Mouse (Mus musculus): ENCODE measurements around the gene Efna5. TPM values are rescaled to one million over a fixed set of nuclear protein-coding genes. Genes with fewer than 3 reads are reported as not detected.

Efna5 gene
- total RNA-seq, 2 experiments from 2014 or later = 16.2 to 18.2 TPM

- no peak for DNase-seq (ENCODE audit: low spot score in 2 of 2)
Observed at GRCm38 (mm10) chr17:62789291-62790290, 91.5 kb downstream of the Efna5 start.

GRCm38 (mm10) chr17:62788783-62789182 lies 92.3 kb downstream of the Efna5 start:
- DNase-seq (ENCODE audit: low spot score in 2 of 2) = no peak

- no peak for DNase-seq (ENCODE audit: low spot score in 2 of 2)
Observed at GRCm38 (mm10) chr17:62787855-62788254, 93.3 kb downstream of the Efna5 start.

- no peak for DNase-seq (ENCODE audit: low spot score in 2 of 2)
Observed at GRCm38 (mm10) chr17:62786602-62786907, 94.6 kb downstream of the Efna5 start.

- no peak for DNase-seq (ENCODE audit: low spot score in 2 of 2)
Observed at GRCm38 (mm10) chr17:62785781-62786601, 95.1 kb downstream of the Efna5 start.

- DNase-seq (ENCODE audit: low spot score in 2 of 2) = no peak
Observed at GRCm38 (mm10) chr17:62784274-62785171, 96.6 kb downstream of the Efna5 start.

- peak; percentile 68 to 71 for DNase-seq (ENCODE audit: low spot score in 2 of 2)
Observed at GRCm38 (mm10) chr17:62783524-62784273, 97.4 kb downstream of the Efna5 start.

- no peak for DNase-seq (ENCODE audit: low spot score in 2 of 2)
Observed at GRCm38 (mm10) chr17:62782826-62783404, 98.2 kb downstream of the Efna5 start.

- no peak for DNase-seq (ENCODE audit: low spot score in 2 of 2)
Observed at GRCm38 (mm10) chr17:62781120-62781519, 100.0 kb downstream of the Efna5 start.

GRCm38 (mm10) chr17:62777858-62778564 lies 103.1 kb downstream of the Efna5 start:
- no peak for DNase-seq (ENCODE audit: low spot score in 2 of 2)

- DNase-seq (ENCODE audit: low spot score in 2 of 2) = no peak
Observed at GRCm38 (mm10) chr17:62776710-62777109, 104.4 kb downstream of the Efna5 start.

GRCm38 (mm10) chr17:62775976-62776375 lies 105.1 kb downstream of the Efna5 start:
- no peak for DNase-seq (ENCODE audit: low spot score in 2 of 2)

- DNase-seq (ENCODE audit: low spot score in 2 of 2) = no peak
Observed at GRCm38 (mm10) chr17:62775401-62775800, 105.7 kb downstream of the Efna5 start.

- DNase-seq (ENCODE audit: low spot score in 2 of 2) = no peak
Observed at GRCm38 (mm10) chr17:62774749-62775148, 106.4 kb downstream of the Efna5 start.

GRCm38 (mm10) chr17:62766705-62767104 lies 114.4 kb downstream of the Efna5 start:
- no peak for DNase-seq (ENCODE audit: low spot score in 2 of 2)

GRCm38 (mm10) chr17:62765165-62765564 lies 116.0 kb downstream of the Efna5 start:
- DNase-seq (ENCODE audit: low spot score in 2 of 2) = no peak

- no peak for DNase-seq (ENCODE audit: low spot score in 2 of 2)
Observed at GRCm38 (mm10) chr17:62756951-62757350, 124.2 kb downstream of the Efna5 start.

- no peak for DNase-seq (ENCODE audit: low spot score in 2 of 2)
Observed at GRCm38 (mm10) chr17:62755635-62756034, 125.5 kb downstream of the Efna5 start.

GRCm38 (mm10) chr17:62754638-62755037 lies 126.5 kb downstream of the Efna5 start:
- DNase-seq (ENCODE audit: low spot score in 2 of 2) = no peak

Data from adrenal gland, adult 18-20 months (tissue).